Mouse (Mus musculus) ES-E14 (cell line): ENCODE results near the gene Cpxm1. TPM values are rescaled to one million over a fixed set of nuclear protein-coding genes. Genes with fewer than 3 reads are reported as not detected.

Experiments used
- DNase-seq: peaks from one replicate; pipeline ENCODE4 v3.0.0-alpha.2; 2013; ENCODE audit warnings: low read depth, low spot score
- H3K27ac ChIP-seq: 2 replicates; pipeline ENCODE4 v1.5.1; 2012; ENCODE audit warnings: low read depth, mild to moderate bottlenecking, low read length, moderate library complexity, mixed read lengths; ENCODE audit not compliant: poor library complexity, insufficient read depth, severe bottlenecking
- H3K36me3 ChIP-seq: 2 replicates; pipeline ENCODE4 v1.6.1; 2012; ENCODE audit warnings: mild to moderate bottlenecking, low read length, moderate library complexity, mixed read lengths; ENCODE audit not compliant: control insufficient read depth, poor library complexity, insufficient read depth, severe bottlenecking
- H3K4me1 ChIP-seq, 2 experiments: fragments of 150-350 bp in 1 of 2; sonication (generic) in 1 of 2; 2 replicates each; pipeline ENCODE4 v1.6.1; 2012; ENCODE audit warnings: low read length in 2 of 2, mild to moderate bottlenecking in 1 of 2, mixed read lengths in 1 of 2; ENCODE audit not compliant: control insufficient read depth in 2 of 2, insufficient read depth in 2 of 2, poor library complexity in 1 of 2
- H3K4me3 ChIP-seq, 2 experiments: fragments of 150-350 bp in 1 of 2; sonication (generic) in 1 of 2; 2 replicates each; pipeline ENCODE4 v1.5.1; 2012; ENCODE audit warnings: low read length in 2 of 2, low read depth in 1 of 2, mild to moderate bottlenecking in 1 of 2, mixed read lengths in 1 of 2; ENCODE audit not compliant: insufficient read depth in 1 of 2, poor library complexity in 1 of 2, severe bottlenecking in 1 of 2
- H3K9ac ChIP-seq: 2 replicates; pipeline ENCODE4 v1.6.1; 2012; ENCODE audit warnings: low read depth, mild to moderate bottlenecking, low read length, mixed read lengths; ENCODE audit not compliant: poor library complexity, insufficient read depth, severe bottlenecking
- H3K9me3 ChIP-seq: fragments of 150-350 bp; sonication (generic); 2 replicates; pipeline ENCODE4 v1.6.1; 2012; ENCODE audit warnings: low read depth, mild to moderate bottlenecking, low read length; ENCODE audit not compliant: control insufficient read depth, insufficient read depth
- CHD2 ChIP-seq: IDR thresholded peaks from 2 replicates; pipeline ENCODE4 v1.6.1; 2014; ENCODE audit warnings: mild to moderate bottlenecking, low read depth, low read length, inconsistent platforms
- HCFC1 ChIP-seq: IDR thresholded peaks from 2 replicates; pipeline ENCODE4 v1.6.1; 2012; ENCODE audit warnings: low read length, inconsistent platforms, borderline replicate concordance; ENCODE audit not compliant: insufficient read depth
- MAFK ChIP-seq: IDR thresholded peaks from 2 replicates; pipeline ENCODE4 v1.6.1; 2014; ENCODE audit warnings: mild to moderate bottlenecking, low read depth, low read length, inconsistent platforms; ENCODE audit not compliant: insufficient read depth
- ZC3H11A ChIP-seq: IDR thresholded peaks from 2 replicates; pipeline ENCODE4 v1.6.1; 2012; ENCODE audit warnings: low read depth, mild to moderate bottlenecking, inconsistent platforms, low read length, borderline replicate concordance
- ZNF384 ChIP-seq: IDR thresholded peaks from 2 replicates; pipeline ENCODE4 v1.6.1; 2012; ENCODE audit warnings: low read depth, low read length, inconsistent platforms
- in situ Hi-C, 2 experiments: fragments of 600-800 bp; cut with MboI; formaldehyde crosslinking; loops; one replicate each; pipeline ENCODE4 v1.15.1; 2025; ENCODE audit warnings: low sequenced_read_pairs in 2 of 2, inconsistent platforms in 1 of 2; ENCODE audit not compliant: unreplicated experiment in 2 of 2
- total RNA-seq: library from RNA; depleted of rRNA; stranded (reverse); fragments of 300-350 nt; gene quantifications from 2 replicates; pipeline ENCODE4 v1.2.3, GENCODE M21; 2012

Gene Cpxm1
- total RNA-seq, 1 experiment: 52.2 TPM

DNA sequence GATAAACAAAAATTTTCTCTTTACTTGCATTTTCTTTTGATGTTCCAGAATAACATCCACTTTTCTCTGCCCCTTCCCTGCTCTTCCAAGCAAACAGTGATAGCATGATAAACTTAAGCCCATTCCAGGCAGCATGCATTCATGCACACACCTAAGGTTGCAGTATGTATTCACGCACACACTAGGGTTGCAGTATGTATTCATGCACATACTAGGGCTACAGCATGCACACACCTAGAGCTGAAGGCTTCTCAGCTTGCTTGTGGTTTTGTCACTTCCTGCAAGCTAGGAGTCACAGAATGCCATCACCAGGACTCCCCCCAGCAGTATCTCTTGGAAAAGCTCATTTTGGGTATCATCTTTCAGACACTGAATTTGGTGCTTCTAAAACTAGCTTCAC is 39.4 kb upstream of the Cpxm1 start:
- Histone ChIP-seq H3K4me3 (no peak overlapping the region), H3K27ac (no peak overlapping the region), H3K9me3 (no peaks in the 10 kb centered on the region), H3K4me1 (no peaks in the 10 kb centered on the region), H3K36me3 (peaks cover 41% of the 10 kb centered on the region), H3K9ac (no peak overlapping the region)
- DNase-seq: no peak
- TF ChIP-seq HCFC1: no peak
- TF ChIP-seq ZNF384: no peak
- no peak for TF ChIP-seq MAFK
- no peak for TF ChIP-seq ZC3H11A
- no peak for TF ChIP-seq CHD2
- in situ Hi-C loops: no loop called here

DNA sequence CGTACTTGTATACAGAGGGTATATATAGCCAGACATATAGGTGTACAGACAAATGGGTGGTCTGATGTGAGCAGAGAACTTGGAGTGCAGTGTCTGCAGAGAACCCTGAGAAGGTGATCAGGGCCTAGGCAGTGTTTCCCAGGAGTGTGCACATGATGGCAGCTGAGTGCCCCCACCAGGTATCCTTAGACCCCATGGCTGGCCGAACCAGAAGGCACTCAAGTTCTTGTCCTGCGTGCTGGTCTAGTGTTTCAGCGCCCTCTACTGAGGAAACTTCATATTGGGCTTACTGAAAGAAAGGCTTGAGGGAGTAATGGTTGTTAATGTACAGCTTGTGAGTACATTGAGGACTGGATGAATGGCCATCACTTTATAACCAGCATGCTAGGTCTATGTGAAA is 35.8 kb upstream of the Cpxm1 start:
- Histone ChIP-seq H3K9ac (no peak overlapping the region), H3K9me3 (no peaks in the 10 kb centered on the region), H3K4me3 (no peak overlapping the region), H3K36me3 (peaks cover 5% of the 10 kb centered on the region), H3K27ac (no peak overlapping the region), H3K4me1 (no peaks in the 10 kb centered on the region)
- in situ Hi-C loops: no loop called here
- no peak for TF ChIP-seq ZC3H11A
- peak; percentile 41 for DNase-seq

DNA sequence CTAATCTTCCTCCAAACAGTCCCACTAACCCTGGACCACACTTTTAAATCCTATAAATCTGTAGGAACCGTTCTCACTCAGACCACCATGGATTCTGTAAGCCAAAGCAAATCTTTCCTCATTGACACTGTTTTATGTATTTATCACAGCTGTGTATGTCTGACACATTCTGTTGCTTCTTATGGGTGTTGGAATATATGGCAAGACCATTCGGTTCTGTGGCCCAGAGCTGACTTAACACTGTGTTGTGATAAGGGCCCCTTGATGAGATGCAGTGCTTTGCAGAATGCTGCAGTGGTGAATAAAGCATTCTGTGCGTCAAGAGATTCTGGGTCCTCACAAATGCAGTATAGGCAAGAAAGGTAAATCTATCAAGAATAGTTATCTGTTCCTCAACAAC is 34.8 kb upstream of the Cpxm1 start:
- H3K36me3 ChIP-seq: no peaks in the 10 kb centered on the region; the same call in 1 of the 2 replicates
- no peak overlapping the region for H3K4me3 ChIP-seq
- in situ Hi-C loops: no loop called here
- H3K9ac ChIP-seq: no peak overlapping the region
- DNase-seq: no peak
- H3K4me1 ChIP-seq: peaks cover 0 to 2% of the 10 kb centered on the region in 2 experiments; a peak in 1 of 4 replicates
- TF ChIP-seq MAFK: no peak
- no peak for TF ChIP-seq HCFC1
- no peak for TF ChIP-seq ZC3H11A
- TF ChIP-seq CHD2: no peak
- TF ChIP-seq ZNF384: no peak
- no peaks in the 10 kb centered on the region for H3K9me3 ChIP-seq
- H3K27ac ChIP-seq: no peak overlapping the region

DNA sequence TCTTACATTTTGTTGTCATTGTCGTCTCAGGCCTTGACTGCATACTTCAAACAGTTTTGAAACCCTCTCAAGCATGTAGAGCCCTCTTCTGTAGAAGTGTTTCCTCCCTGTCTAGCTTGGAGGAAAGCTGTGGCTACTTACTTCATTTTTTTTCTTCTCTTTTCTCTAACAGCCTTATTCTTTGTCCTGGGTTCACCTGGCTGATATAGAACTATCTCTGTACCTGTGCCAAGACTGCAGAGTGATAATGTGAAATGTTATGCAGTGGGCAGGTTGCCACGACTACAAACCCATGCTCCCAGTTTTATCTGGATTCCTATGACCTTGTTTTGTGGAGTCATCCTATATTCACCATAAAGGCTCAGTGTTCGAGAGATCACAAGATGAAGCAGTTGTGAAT is 33.1 kb upstream of the Cpxm1 start:
- Histone ChIP-seq H3K27ac (no peak overlapping the region), H3K36me3 (no peaks in the 10 kb centered on the region), H3K4me3 (no peak overlapping the region), H3K9me3 (no peaks in the 10 kb centered on the region), H3K4me1 (peaks cover 0 to 2% of the 10 kb centered on the region in 2 experiments; a peak in 1 of 4 replicates), H3K9ac (no peak overlapping the region)
- in situ Hi-C loops: no loop called here
- DNase-seq: no peak
- TF ChIP-seq CHD2 (no peak), MAFK (no peak), ZC3H11A (no peak), ZNF384 (no peak), HCFC1 (no peak)

DNA sequence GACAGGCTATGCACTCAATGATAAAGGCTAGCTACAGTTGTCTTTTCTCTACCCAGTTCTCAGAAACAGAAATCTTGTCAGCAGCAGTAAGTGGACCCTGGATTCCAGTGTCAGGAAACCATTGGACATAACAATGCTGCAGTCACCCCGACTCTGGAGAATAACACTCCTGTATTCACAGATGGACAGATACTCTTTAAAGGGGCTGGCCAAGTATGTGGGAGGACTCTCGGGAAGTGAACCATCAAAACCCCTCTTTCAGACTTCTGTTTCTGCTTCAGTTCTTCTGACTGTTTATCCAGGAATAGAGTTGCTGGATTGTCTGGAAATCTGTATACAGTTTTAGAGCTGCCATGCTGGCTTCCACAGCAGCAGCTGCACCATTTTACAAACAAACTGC is 32.5 kb upstream of the Cpxm1 start:
- Histone ChIP-seq H3K36me3 (no peaks in the 10 kb centered on the region), H3K4me1 (peaks cover 2 to 4% of the 10 kb centered on the region in 2 experiments; a peak in 2 of 4 replicates), H3K9me3 (no peaks in the 10 kb centered on the region), H3K4me3 (no peak overlapping the region), H3K27ac (no peak overlapping the region), H3K9ac (no peak overlapping the region)
- in situ Hi-C loops: no loop called here
- TF ChIP-seq HCFC1 (no peak), ZNF384 (no peak), ZC3H11A (no peak), MAFK (no peak), CHD2 (no peak)
- DNase-seq: no peak
